ENCODE assay signal across 17 mouse cellular contexts in the genomic region with DNA sequence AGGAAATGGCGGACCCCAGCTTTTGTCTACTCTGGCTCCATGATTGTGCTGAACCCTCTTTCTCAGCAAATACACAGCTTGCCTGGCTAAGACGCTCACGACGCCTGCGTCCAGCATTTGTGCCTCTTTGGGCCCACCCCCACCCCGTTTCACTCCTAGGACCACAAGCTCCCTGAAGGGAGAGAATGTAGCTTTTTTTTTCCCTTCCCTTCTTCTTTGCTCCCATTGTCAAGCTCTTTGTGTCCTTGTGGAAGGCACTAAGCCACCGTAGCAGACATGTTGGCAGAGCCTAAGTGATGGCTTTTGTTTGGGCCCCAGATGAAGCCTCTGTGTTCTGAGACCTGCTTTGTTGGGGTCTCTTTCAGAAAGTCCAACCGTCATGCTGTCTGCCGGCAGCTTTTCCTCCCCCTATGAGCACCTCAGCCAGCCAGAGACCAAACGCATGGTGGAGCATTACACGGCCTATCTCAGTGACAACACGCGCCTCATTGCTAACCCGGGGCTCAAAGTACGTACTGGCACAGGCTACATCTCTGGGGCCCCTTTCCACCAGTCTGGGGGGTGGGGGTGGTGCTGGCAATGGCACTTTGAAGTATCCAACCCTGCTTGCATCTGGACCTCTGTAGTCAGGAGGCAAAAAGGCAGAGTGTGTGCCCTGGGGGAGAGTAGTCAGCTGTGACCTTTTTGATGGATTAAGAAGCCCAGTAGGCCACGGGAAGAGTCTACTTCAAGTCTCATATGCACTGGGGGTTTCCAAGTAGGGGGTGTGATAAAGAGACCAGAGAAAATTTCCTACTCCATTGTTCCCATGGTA. TPM values are rescaled to one million over a fixed set of nuclear protein-coding genes. Genes with fewer than 3 reads are reported as not detected.
DNase-seq lines count a peak whose midpoint lies in the region; ATAC-seq and TF ChIP-seq lines count a peak whose summit lies in the region.
"Had no signal": no experiment of that assay in that cellular context is flagged by ENCODE, and none has a peak within 500 bp of the region (broad histone marks: within the 10 kb centered on the region; RNA-seq: fewer than 3 reads in every experiment).

No protein-coding gene starts in this region.

- no peak for TF ChIP-seq POLR2A in kidney, adult 2 months (IDR thresholded peaks at IDR 0.05; ENCODE audit: low read depth, low read length)

- no peaks in the 10 kb centered on the region for H3K9me3 ChIP-seq in kidney, embryonic 15.5 days (replicated peaks)
- no peaks in the 10 kb centered on the region for H3K9me3 ChIP-seq in forebrain, embryonic 10.5 days
- no peaks in the 10 kb centered on the region for H3K9me3 ChIP-seq in hindbrain, embryonic 16.5 days (ENCODE audit: control insufficient read depth, low read length)
- H3K9me3 ChIP-seq in neural tube, embryonic 13.5 days: no peaks in the 10 kb centered on the region
- H3K9me3 ChIP-seq in intestine, embryonic 16.5 days (ENCODE audit: control insufficient read depth, low read length): no peaks in the 10 kb centered on the region

- 81% methylated on average over 16 of the region's 16 CpGs for WGBS in kidney, embryonic 15.5 days
- 87% methylated on average over 16 of the region's 16 CpGs for WGBS in kidney, adult 2 months
- 20% methylated on average over 16 of the region's 16 CpGs for WGBS in forebrain, embryonic 10.5 days
- 22% methylated on average over 16 of the region's 16 CpGs for WGBS in hindbrain, embryonic 16.5 days
- WGBS in neural tube, embryonic 13.5 days: 17% methylated on average over 16 of the region's 16 CpGs
- 83% methylated on average over 16 of the region's 16 CpGs for WGBS in intestine, embryonic 16.5 days

- peak overlapping the region; percentile 32; the same call in 1 of the 2 replicates for H3K27ac ChIP-seq in kidney, embryonic 15.5 days
- no peak overlapping the region for H3K27ac ChIP-seq in kidney, adult 2 months (ENCODE audit: insufficient read depth, low read depth, low read length)
- peak overlapping the region; percentile 82 for H3K27ac ChIP-seq in forebrain, embryonic 10.5 days
- peak overlapping the region; percentile 72 for H3K27ac ChIP-seq in hindbrain, embryonic 16.5 days (ENCODE audit: low read depth, low read length)
- H3K27ac ChIP-seq in neural tube, embryonic 13.5 days (replicated peaks): peak overlapping the region; percentile 76
- H3K27ac ChIP-seq in intestine, embryonic 16.5 days (ENCODE audit: low read length): no peak overlapping the region
- H3K27ac ChIP-seq: liver, embryonic 14.5 days had no signal

- no peak for ATAC-seq in kidney, embryonic 15.5 days (replicated peaks; ENCODE audit: low FRiP score)
- ATAC-seq in hindbrain, embryonic 16.5 days: peak; percentile 95
- peak; percentile 92 for ATAC-seq in neural tube, embryonic 13.5 days (ENCODE audit: low read depth)
- no peak for ATAC-seq in intestine, embryonic 16.5 days
- ATAC-seq: intestine, postnatal 0 days; Patski had no signal

- H3K9ac ChIP-seq in kidney, embryonic 15.5 days: no peak overlapping the region
- H3K9ac ChIP-seq in hindbrain, embryonic 16.5 days (ENCODE audit: low read depth, low read length): no peak overlapping the region
- no peak overlapping the region for H3K9ac ChIP-seq in neural tube, embryonic 13.5 days
- H3K9ac ChIP-seq in intestine, embryonic 16.5 days (ENCODE audit: low read depth, low read length): no peak overlapping the region
- H3K9ac ChIP-seq: liver, embryonic 14.5 days had no signal

- no peak overlapping the region for H3K4me3 ChIP-seq in kidney, embryonic 15.5 days (replicated peaks)
- no peak overlapping the region for H3K4me3 ChIP-seq in kidney, adult 2 months (ENCODE audit: insufficient read depth, low read depth, low read length)
- H3K4me3 ChIP-seq in forebrain, embryonic 10.5 days: 0 out of 2 replicates have a peak overlapping the region, but pooled peaks have one; percentile 6
- H3K4me3 ChIP-seq in hindbrain, embryonic 16.5 days (ENCODE audit: low read length): no peak overlapping the region
- H3K4me3 ChIP-seq in neural tube, embryonic 13.5 days: no peak overlapping the region
- H3K4me3 ChIP-seq in intestine, embryonic 16.5 days (ENCODE audit: low read length): no peak overlapping the region

- TF ChIP-seq CTCF in kidney, adult 2 months (conservative IDR thresholded peaks at IDR 0.05; ENCODE audit: insufficient read depth, insufficient read length, low read depth, low read length): no peak

- H3K4me1 ChIP-seq in kidney, embryonic 15.5 days: no peaks in the 10 kb centered on the region
- H3K4me1 ChIP-seq in kidney, adult 2 months (ENCODE audit: control insufficient read depth, insufficient read depth, low read length): no peaks in the 10 kb centered on the region
- H3K4me1 ChIP-seq in forebrain, embryonic 10.5 days: peaks cover 17% of the 10 kb centered on the region
- H3K4me1 ChIP-seq in hindbrain, embryonic 16.5 days (ENCODE audit: control insufficient read depth, insufficient read depth, low read depth, low read length): peaks cover 5% of the 10 kb centered on the region; the same call in 1 of the 2 replicates
- H3K4me1 ChIP-seq in neural tube, embryonic 13.5 days (replicated peaks): peaks cover 21% of the 10 kb centered on the region
- H3K4me1 ChIP-seq in intestine, embryonic 16.5 days (ENCODE audit: control insufficient read depth, insufficient read depth, low read length): no peaks in the 10 kb centered on the region

- peaks cover 84% of the 10 kb centered on the region for H3K36me3 ChIP-seq in kidney, embryonic 15.5 days
- peaks cover 5% of the 10 kb centered on the region for H3K36me3 ChIP-seq in kidney, adult 2 months (ENCODE audit: control insufficient read depth, insufficient read depth, low read length)
- H3K36me3 ChIP-seq in forebrain, embryonic 10.5 days (replicated peaks): peaks cover 96% of the 10 kb centered on the region
- peaks cover 9% of the 10 kb centered on the region for H3K36me3 ChIP-seq in hindbrain, embryonic 16.5 days (ENCODE audit: control insufficient read depth, insufficient read depth, low read length)
- H3K36me3 ChIP-seq in neural tube, embryonic 13.5 days: peaks cover 28% of the 10 kb centered on the region
- H3K36me3 ChIP-seq in intestine, embryonic 16.5 days (ENCODE audit: control insufficient read depth, insufficient read depth, low read length): peaks cover 5% of the 10 kb centered on the region; the same call in 1 of the 2 replicates

- no peak for DNase-seq in kidney, adult 2 months
- peak; percentile 39 for DNase-seq in forebrain, embryonic 10.5 days (ENCODE audit: extremely low spot score, low spot score)
- no peak for DNase-seq in adrenal gland, postnatal 14 days
- no peak for DNase-seq in kidney, postnatal 25 days
- DNase-seq: gastrocnemius, postnatal 10 days; thymus, postnatal 36 days had no signal

- H3K27me3 ChIP-seq in kidney, embryonic 15.5 days: no peaks in the 10 kb centered on the region
- no peaks in the 10 kb centered on the region for H3K27me3 ChIP-seq in kidney, adult 2 months (replicated peaks; ENCODE audit: control insufficient read depth, insufficient read depth, low read length)
- H3K27me3 ChIP-seq in forebrain, embryonic 10.5 days (ENCODE audit: poor library complexity, severe bottlenecking): no peaks in the 10 kb centered on the region
- no peaks in the 10 kb centered on the region for H3K27me3 ChIP-seq in hindbrain, embryonic 16.5 days (replicated peaks; ENCODE audit: control insufficient read depth, insufficient read depth, low read length)
- no peaks in the 10 kb centered on the region for H3K27me3 ChIP-seq in neural tube, embryonic 13.5 days
- H3K27me3 ChIP-seq in intestine, embryonic 16.5 days (replicated peaks; ENCODE audit: control insufficient read depth, insufficient read depth, low read length): no peaks in the 10 kb centered on the region
- H3K27me3 ChIP-seq: Patski had no signal

- no peak overlapping the region for H3K4me2 ChIP-seq in kidney, embryonic 15.5 days
- H3K4me2 ChIP-seq in hindbrain, embryonic 16.5 days (ENCODE audit: low read length): no peak overlapping the region
- 0 out of 2 replicates have a peak overlapping the region, but pooled peaks have one; percentile 7 for H3K4me2 ChIP-seq in neural tube, embryonic 13.5 days
- no peak overlapping the region for H3K4me2 ChIP-seq in intestine, embryonic 16.5 days (ENCODE audit: low read depth, low read length)

RNA-seq across cellular contexts. Expression of a gene that starts 46.6 kb away (rescaled TPM):
- polyA plus RNA-seq in kidney, embryonic 15.5 days (2015; fragmentation: Nextera tagmentation; extraction: Ambion mirVana): not detected in 2 replicates
- not detected in 2 replicates for polyA plus RNA-seq in kidney, adult 2 months (2012; rRNA removed)
- not detected in 2 replicates for polyA plus RNA-seq in forebrain, embryonic 10.5 days (2016; fragmentation: Nextera tagmentation; extraction: Ambion mirVana)
- not detected in 2 replicates for polyA plus RNA-seq in hindbrain, embryonic 16.5 days (2015; fragmentation: Nextera tagmentation; extraction: Ambion mirVana)
- polyA plus RNA-seq in neural tube, embryonic 13.5 days (2015; fragmentation: Nextera tagmentation; extraction: Ambion mirVana): not detected in 2 replicates
- total RNA-seq in adrenal gland, postnatal 14 days (2021): not detected in 2 replicates
- not detected in 2 replicates for polyA plus RNA-seq in intestine, embryonic 16.5 days (2015; fragmentation: Nextera tagmentation; extraction: Ambion mirVana)
- total RNA-seq: gastrocnemius, postnatal 10 days; left cerebral cortex, adult 18-20 months; megakaryocyte progenitor cell, adult 5-6 weeks had no signal
- polyA plus RNA-seq: C2C12; heart, embryonic 14.5 days; intestine, postnatal 0 days; liver, embryonic 14.5 days; Patski had no signal

Comparison
In these comparisons a context has a peak if more than half of its experiments do, and no peak if none do; other contexts are left out.
1. H3K27ac ChIP-seq: peak in kidney, embryonic 15.5 days (single experiment), forebrain, embryonic 10.5 days (single experiment), hindbrain, embryonic 16.5 days (single experiment) and neural tube, embryonic 13.5 days (single experiment); none in kidney, adult 2 months (single experiment) and intestine, embryonic 16.5 days (single experiment).
2. ATAC-seq: peak in hindbrain, embryonic 16.5 days (single experiment) and neural tube, embryonic 13.5 days (single experiment); none in kidney, embryonic 15.5 days (single experiment) and intestine, embryonic 16.5 days (single experiment).